Mouse (Mus musculus) C2C12 (cell line): ENCODE measurements around the gene Cntnap4. TPM values are rescaled to one million over a fixed set of nuclear protein-coding genes. Genes with fewer than 3 reads are reported as not detected.

Experiments used
- H3K27me3 ChIP-seq: one replicate; pipeline ENCODE4 v1.6.1; 2011; ENCODE audit not compliant: control insufficient read depth, insufficient read depth, insufficient read length
- H3K36me3 ChIP-seq: one replicate; pipeline ENCODE4 v1.6.1; 2011; ENCODE audit not compliant: control insufficient read depth, insufficient read depth
- H3K4me3 ChIP-seq: one replicate; pipeline ENCODE4 v1.5.1; 2011; ENCODE audit warnings: mild to moderate bottlenecking, control low read depth; ENCODE audit not compliant: poor library complexity, insufficient read depth, severe bottlenecking
- H3K79me2 ChIP-seq: one replicate; pipeline ENCODE4 v1.6.1; 2011; ENCODE audit not compliant: control insufficient read depth, insufficient read depth
- H3K79me3 ChIP-seq: one replicate; pipeline ENCODE4 v1.6.1; 2011; ENCODE audit warnings: low read depth, control low read depth
- H3ac ChIP-seq: one replicate; pipeline ENCODE3; 2011; ENCODE audit warnings: low read depth; ENCODE audit not compliant: control insufficient read depth, insufficient read length
- CEBPB ChIP-seq: IDR thresholded peaks from one replicate; pipeline ENCODE4 v1.6.1; 2011; ENCODE audit warnings: low read depth, mild to moderate bottlenecking, control low read depth, moderate library complexity
- CTCF ChIP-seq: IDR thresholded peaks from one replicate; pipeline ENCODE4 v1.5.1; 2011; ENCODE audit not compliant: control insufficient read depth, insufficient read depth, insufficient read length
- FOSL1 ChIP-seq: IDR thresholded peaks from one replicate; pipeline ENCODE4 v1.8.0; 2011; ENCODE audit warnings: mild to moderate bottlenecking, low read length; ENCODE audit not compliant: poor library complexity, insufficient read depth, severe bottlenecking
- MAX ChIP-seq: IDR thresholded peaks from one replicate; pipeline ENCODE4 v1.6.1; 2011; ENCODE audit warnings: mild to moderate bottlenecking, control low read depth
- MYOD1 ChIP-seq: IDR thresholded peaks from one replicate; pipeline ENCODE4 v1.6.1; 2011; ENCODE audit warnings: low read depth; ENCODE audit not compliant: control insufficient read depth, insufficient read length
- MYOG ChIP-seq: IDR thresholded peaks from one replicate; pipeline ENCODE4 v1.6.1; 2011; ENCODE audit not compliant: control insufficient read depth, insufficient read length; ENCODE audit errors: extremely low read depth
- USF1 ChIP-seq: IDR thresholded peaks from one replicate; pipeline ENCODE4 v1.6.1; 2011; ENCODE audit warnings: low read depth, mild to moderate bottlenecking, control low read depth, moderate library complexity
- polyA plus RNA-seq: library from polyadenylated mRNA; unstranded; fragments of >200 nt; fragmentation: generic; extraction: Trizol; gene quantifications from one replicate; pipeline ENCODE4 v1.2.1, GENCODE M21; 2012; ENCODE audit warnings: missing spikeins

The Cntnap4 gene
- polyA plus RNA-seq, 1 experiment = 7.5 TPM

GRCm38 (mm10) chr8:112628791-112629190, 58.9 kb downstream of the Cntnap4 start:
- no peak for TF ChIP-seq CEBPB
- no peak for TF ChIP-seq USF1
- no peak for TF ChIP-seq MAX
- TF ChIP-seq MYOG = no peak
- no peak for TF ChIP-seq MYOD1
- no peak for TF ChIP-seq FOSL1
- TF ChIP-seq CTCF = no peak
- Histone ChIP-seq H3K79me2 (no peaks in the 10 kb centered on the region), H3K36me3 (no peaks in the 10 kb centered on the region), H3ac (no peak overlapping the region), H3K27me3 (no peaks in the 10 kb centered on the region), H3K4me3 (no peak overlapping the region), H3K79me3 (no peaks in the 10 kb centered on the region)

GRCm38 (mm10) chr8:112652657-112653056, 82.8 kb downstream of the Cntnap4 start:
- no peaks in the 10 kb centered on the region for H3K79me2 ChIP-seq
- no peaks in the 10 kb centered on the region for H3K27me3 ChIP-seq
- no peaks in the 10 kb centered on the region for H3K36me3 ChIP-seq
- H3K79me3 ChIP-seq = no peaks in the 10 kb centered on the region
- no peak overlapping the region for H3ac ChIP-seq
- TF ChIP-seq MYOD1 = no peak
- TF ChIP-seq MAX = no peak
- no peak for TF ChIP-seq CEBPB
- no peak for TF ChIP-seq FOSL1
- H3K4me3 ChIP-seq = no peak overlapping the region

DNA sequence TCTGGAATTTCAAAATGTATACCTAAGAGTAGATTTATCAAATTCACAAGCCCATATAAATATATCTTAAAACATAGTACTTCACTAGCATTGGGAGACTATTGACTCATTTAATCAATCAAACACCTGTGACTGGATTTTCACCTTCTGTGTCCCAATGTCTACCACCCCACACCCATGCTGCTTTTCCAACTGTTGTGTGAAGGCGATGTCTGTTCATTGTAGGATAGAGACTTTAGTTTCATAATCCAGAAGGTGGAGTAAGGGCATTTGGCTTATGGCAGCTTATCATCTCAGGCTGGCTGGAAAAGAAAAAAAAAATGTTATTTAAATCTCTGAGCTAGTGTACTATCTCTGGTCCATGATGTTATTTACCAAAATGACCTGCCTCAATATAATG, 83.4 kb downstream of the Cntnap4 start:
- Histone ChIP-seq H3K4me3 (no peak overlapping the region), H3ac (no peak overlapping the region), H3K79me3 (no peaks in the 10 kb centered on the region), H3K79me2 (no peaks in the 10 kb centered on the region), H3K27me3 (no peaks in the 10 kb centered on the region), H3K36me3 (no peaks in the 10 kb centered on the region)
- no peak for TF ChIP-seq MYOG
- TF ChIP-seq USF1 = no peak
- no peak for TF ChIP-seq FOSL1
- no peak for TF ChIP-seq MYOD1
- TF ChIP-seq CEBPB = no peak
- no peak for TF ChIP-seq MAX
- no peak for TF ChIP-seq CTCF

GRCm38 (mm10) chr8:112653994-112654393, 84.2 kb downstream of the Cntnap4 start:
- H3K27me3 ChIP-seq = no peaks in the 10 kb centered on the region
- no peak for TF ChIP-seq CTCF
- TF ChIP-seq FOSL1 = no peak
- TF ChIP-seq MYOG = no peak
- no peak for TF ChIP-seq CEBPB
- TF ChIP-seq USF1 = no peak
- no peak for TF ChIP-seq MAX
- TF ChIP-seq MYOD1 = no peak
- no peak overlapping the region for H3ac ChIP-seq
- H3K36me3 ChIP-seq = no peaks in the 10 kb centered on the region
- no peaks in the 10 kb centered on the region for H3K79me3 ChIP-seq
- H3K79me2 ChIP-seq = no peaks in the 10 kb centered on the region
- H3K4me3 ChIP-seq = no peak overlapping the region

GRCm38 (mm10) chr8:112664067-112664466, 94.2 kb downstream of the Cntnap4 start:
- no peaks in the 10 kb centered on the region for H3K27me3 ChIP-seq
- no peaks in the 10 kb centered on the region for H3K79me2 ChIP-seq
- TF ChIP-seq MAX (no peak), CTCF (no peak), USF1 (no peak), FOSL1 (no peak), MYOG (no peak), MYOD1 (no peak), CEBPB (no peak)
- H3ac ChIP-seq = no peak overlapping the region
- H3K4me3 ChIP-seq = no peak overlapping the region
- no peaks in the 10 kb centered on the region for H3K36me3 ChIP-seq
- no peaks in the 10 kb centered on the region for H3K79me3 ChIP-seq

DNA sequence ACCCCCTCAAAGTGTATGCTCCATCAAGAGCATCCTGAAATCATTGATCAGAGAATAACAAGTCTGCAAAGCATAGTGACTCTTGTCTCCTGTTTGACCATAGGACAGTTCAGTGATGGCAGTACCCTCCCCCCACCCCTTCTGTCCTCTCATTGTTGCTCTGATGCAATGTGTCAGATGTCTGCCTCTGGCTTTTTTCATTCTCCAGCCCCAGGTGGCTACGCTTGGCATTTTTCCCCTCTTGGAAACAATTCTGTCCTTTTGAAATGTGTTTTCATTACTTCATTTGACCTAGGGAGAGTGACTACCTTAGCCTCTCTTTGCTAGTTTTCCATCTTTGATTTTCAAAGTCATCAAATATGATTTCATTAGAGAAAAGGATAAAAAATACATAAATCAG, 104.8 kb downstream of the Cntnap4 start:
- no peak overlapping the region for H3ac ChIP-seq

More for the DNA sequence above, 104.8 kb downstream of the Cntnap4 start:
- TF ChIP-seq CTCF (no peak), MYOD1 (no peak), USF1 (no peak), MYOG (no peak), FOSL1 (no peak), MAX (no peak), CEBPB (no peak)
- no peaks in the 10 kb centered on the region for H3K79me3 ChIP-seq
- H3K79me2 ChIP-seq = no peaks in the 10 kb centered on the region
- H3K4me3 ChIP-seq = no peak overlapping the region
- no peaks in the 10 kb centered on the region for H3K36me3 ChIP-seq
- H3K27me3 ChIP-seq = no peaks in the 10 kb centered on the region
